Mouse (Mus musculus) testis, adult 2 months (tissue): ENCODE data around the gene Tex33.

Source experiments
- CTCF ChIP-seq: fragments of 200-500 bp; IDR thresholded peaks from 2 replicates; pipeline ENCODE4 v1.5.1; 2012; ENCODE audit warnings: low read depth, mild to moderate bottlenecking, inconsistent platforms, low read length, moderate library complexity; ENCODE audit not compliant: control insufficient read depth, insufficient read depth, insufficient replicate concordance
- POLR2A ChIP-seq: fragments of 200-500 bp; IDR thresholded peaks from 2 replicates; pipeline ENCODE4 v1.6.1; 2012; ENCODE audit warnings: low read depth, mild to moderate bottlenecking, inconsistent platforms, low read length, moderate library complexity; ENCODE audit not compliant: control insufficient read depth

- no peak for TF ChIP-seq POLR2A
- no peak for TF ChIP-seq CTCF
These were observed 13.9 kb upstream of the Tex33 start for GRCm38 (mm10) chr15:78409570-78410052.
